Mouse (Mus musculus): ENCODE data around the gene Rhof.

Gene Rhof

GRCm38 (mm10) chr5:123137044-123137909, 4.8 kb upstream of the Rhof start:
- in situ Hi-C loops (cut with MboI; ENCODE audit: low sequenced_read_pairs), result no loop called here

GRCm38 (mm10) chr5:123136361-123137043, 4.0 kb upstream of the Rhof start:
- in situ Hi-C loops (cut with MboI; ENCODE audit: low sequenced_read_pairs), result no loop called here

- in situ Hi-C loops (cut with MboI; ENCODE audit: low sequenced_read_pairs), result no loop called here
Observed at GRCm38 (mm10) chr5:123135471-123136360, 3.2 kb upstream of the Rhof start.

- in situ Hi-C loops (cut with MboI; ENCODE audit: low sequenced_read_pairs), result no loop called here
Observed at GRCm38 (mm10) chr5:123134875-123135382, 2.4 kb upstream of the Rhof start.

- in situ Hi-C loops (cut with MboI; ENCODE audit: low sequenced_read_pairs), result no loop called here
Observed at GRCm38 (mm10) chr5:123134186-123134874, 1.8 kb upstream of the Rhof start.

- in situ Hi-C loops (cut with MboI; ENCODE audit: low sequenced_read_pairs), result no loop called here
Observed at GRCm38 (mm10) chr5:123133784-123134143, 1.3 kb upstream of the Rhof start.

- in situ Hi-C loops (cut with MboI; ENCODE audit: low sequenced_read_pairs), result no loop called here
Observed at GRCm38 (mm10) chr5:123133083-123133783, 741 bp upstream of the Rhof start.

GRCm38 (mm10) chr5:123130814-123131148, 1.7 kb downstream of the Rhof start:
- in situ Hi-C loops (cut with MboI; ENCODE audit: low sequenced_read_pairs), result no loop called here

GRCm38 (mm10) chr5:123130030-123130813, 2.3 kb downstream of the Rhof start:
- in situ Hi-C loops (cut with MboI; ENCODE audit: low sequenced_read_pairs), result no loop called here

GRCm38 (mm10) chr5:123129170-123129757, 3.2 kb downstream of the Rhof start:
- in situ Hi-C loops (cut with MboI; ENCODE audit: low sequenced_read_pairs), result no loop called here

GRCm38 (mm10) chr5:123128426-123129169, 3.9 kb downstream of the Rhof start:
- in situ Hi-C loops (cut with MboI; ENCODE audit: low sequenced_read_pairs), result no loop called here

- in situ Hi-C loops (cut with MboI; ENCODE audit: low sequenced_read_pairs), result no loop called here
Observed at GRCm38 (mm10) chr5:123127031-123127430, 5.5 kb downstream of the Rhof start.

- in situ Hi-C loops (cut with MboI; ENCODE audit: low sequenced_read_pairs), result no loop called here
Observed at GRCm38 (mm10) chr5:123125638-123126406, 6.7 kb downstream of the Rhof start.

- in situ Hi-C loops (cut with MboI; ENCODE audit: low sequenced_read_pairs), result no loop called here
Observed at GRCm38 (mm10) chr5:123125105-123125504, 7.4 kb downstream of the Rhof start.

GRCm38 (mm10) chr5:123122181-123122580, 10.3 kb downstream of the Rhof start:
- in situ Hi-C loops (cut with MboI; ENCODE audit: low sequenced_read_pairs), result no loop called here

- in situ Hi-C loops (cut with MboI; ENCODE audit: low sequenced_read_pairs), result no loop called here
Observed at GRCm38 (mm10) chr5:123120624-123121215, 11.8 kb downstream of the Rhof start.

GRCm38 (mm10) chr5:123118826-123119225, 13.7 kb downstream of the Rhof start:
- in situ Hi-C loops (cut with MboI; ENCODE audit: low sequenced_read_pairs), result no loop called here

Data from CH12F3 (cell line).